8 mouse cellular contexts compared by ENCODE assay signal in the genomic region with DNA sequence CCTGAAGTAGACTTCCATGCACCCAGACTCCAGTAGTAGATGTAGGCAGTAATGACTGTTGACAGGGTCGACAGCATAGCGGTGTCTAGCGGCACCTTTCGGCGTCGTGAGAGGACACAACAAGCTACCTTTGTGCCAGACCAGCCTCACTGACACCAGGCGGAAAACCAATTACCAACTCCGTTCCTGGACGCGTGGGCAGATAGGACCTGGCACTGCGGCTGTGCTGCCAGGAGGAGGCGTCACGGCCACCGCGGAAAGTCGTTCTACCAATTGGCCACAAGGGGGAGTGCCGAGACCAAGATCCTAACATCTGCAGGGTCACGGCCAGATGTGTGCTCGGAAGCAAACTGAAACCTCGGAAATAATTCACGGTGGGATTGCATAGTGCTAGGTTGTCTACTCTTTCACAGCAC. TPM values are rescaled to one million over a fixed set of nuclear protein-coding genes. Genes with fewer than 3 reads are reported as not detected.
DNase-seq lines count a peak whose midpoint lies in the region; ATAC-seq and TF ChIP-seq lines count a peak whose summit lies in the region.

No protein-coding gene starts in this region.

- no peaks in the 10 kb centered on the region for H3K36me3 ChIP-seq in megakaryocyte, embryonic 14.5 days (replicated peaks; ENCODE audit: low read length)

- peaks cover 2% of the 10 kb centered on the region; the same call in 1 of the 2 replicates for H3K9me3 ChIP-seq in megakaryocyte, embryonic 14.5 days

- ATAC-seq in activated CD4-positive, CD25-positive, alpha-beta regulatory T cell, adult 4 months, result peak; percentile 93
- peak; percentile 95 for ATAC-seq in inflammation-experienced regulatory T-cells, adult 6 months

- no peak overlapping the region for H3K4me3 ChIP-seq in cortical plate, adult 2 months (ENCODE audit: insufficient read depth, low read length)
- peak overlapping the region; percentile 91 for H3K4me3 ChIP-seq in megakaryocyte, embryonic 14.5 days (replicated peaks)

- TF ChIP-seq POLR2A in cortical plate, adult 2 months (IDR thresholded peaks at IDR 0.05; ENCODE audit: extremely low read depth, insufficient read depth, low read length), result no peak

- H3K4me1 ChIP-seq in cortical plate, adult 2 months (ENCODE audit: control insufficient read depth, insufficient read depth, low read length), result no peaks in the 10 kb centered on the region
- H3K4me1 ChIP-seq in megakaryocyte, embryonic 14.5 days, result peaks cover 33% of the 10 kb centered on the region

- peak; percentile 91 for TF ChIP-seq CTCF in cortical plate, adult 2 months (IDR thresholded peaks at IDR 0.05; ENCODE audit: extremely low read depth, insufficient read depth, low read length)

- H3K27ac ChIP-seq in cortical plate, adult 2 months (ENCODE audit: insufficient read depth, low read length), result no peak overlapping the region

- peak; percentile 84 for DNase-seq in gastrocnemius, postnatal 10 days
- DNase-seq in left cerebral cortex, adult 9 months (ENCODE audit: low spot score in 2 of 2), result peak; percentile 45 to 84
- peak; percentile 66 to 79 for DNase-seq in right cerebral cortex, postnatal 10 days (ENCODE audit: low spot score in 2 of 2)
- peak; percentile 72 to 82 for DNase-seq in urinary bladder, postnatal 36 days (ENCODE audit: low spot score in 2 of 2)

- H3K27me3 ChIP-seq in megakaryocyte, embryonic 14.5 days (replicated peaks), result peaks cover 34% of the 10 kb centered on the region

RNA-seq across cellular contexts. Expression of gene Cpn2, which starts 15.3 kb away (rescaled TPM):
- not detected for polyA plus RNA-seq in activated CD4-positive, CD25-positive, alpha-beta regulatory T cell, adult 4 months (2017; shearing (Covaris generic))
- not detected in 2 replicates for polyA plus RNA-seq in cortical plate, adult 2 months (2012; rRNA removed)
- under 1 TPM in 1 of 2 experiments, not detected in 1; 0.11 TPM for total RNA-seq in gastrocnemius, postnatal 10 days (2021)
- not detected for polyA plus RNA-seq in inflammation-experienced regulatory T-cells, adult 6 months (2017; shearing (Covaris generic))
- not detected in 2 replicates for polyA plus RNA-seq in megakaryocyte, embryonic 14.5 days (2012; ENCODE audit: insufficient read depth, low replicate concordance)

RNA-seq across cellular contexts. Expression of gene Lrrc15, which starts 31.0 kb away (rescaled TPM):
- polyA plus RNA-seq in activated CD4-positive, CD25-positive, alpha-beta regulatory T cell, adult 4 months (2017; shearing (Covaris generic)), result not detected
- not detected in 2 replicates for polyA plus RNA-seq in cortical plate, adult 2 months (2012; rRNA removed)
- total RNA-seq in gastrocnemius, postnatal 10 days (2021), result 1 to 10 TPM in 1 of 2 experiments, under 1 TPM in 1; 0.80 to 2.0 TPM
- under 1 TPM in 1 of 3 experiments, not detected in 2; 0.07 TPM for polyA plus RNA-seq in inflammation-experienced regulatory T-cells, adult 6 months (2017; shearing (Covaris generic))
- polyA plus RNA-seq in megakaryocyte, embryonic 14.5 days (2012; ENCODE audit: insufficient read depth, low replicate concordance), result 0.11 TPM in 1 of 2 replicates, not detected in the other

RNA-seq across cellular contexts. Expression of gene Gp5, which starts 58.6 kb away (rescaled TPM):
- polyA plus RNA-seq in activated CD4-positive, CD25-positive, alpha-beta regulatory T cell, adult 4 months (2017; shearing (Covaris generic)), result not detected
- 0.84 and 1.2 TPM in 2 replicates for polyA plus RNA-seq in cortical plate, adult 2 months (2012; rRNA removed)
- total RNA-seq in gastrocnemius, postnatal 10 days (2021), result under 1 TPM; 0.16 to 0.56 TPM
- not detected for polyA plus RNA-seq in inflammation-experienced regulatory T-cells, adult 6 months (2017; shearing (Covaris generic))
- polyA plus RNA-seq in megakaryocyte, embryonic 14.5 days (2012; ENCODE audit: insufficient read depth, low replicate concordance), result 1,707 and 3,704 TPM in 2 replicates

Comparison
In these comparisons a context has a peak if more than half of its experiments do, and no peak if none do; other contexts are left out.
1. RNA of gene Gp5, which starts 58.6 kb away (polyA plus RNA-seq): 1,707 to 3,704 TPM in megakaryocyte, embryonic 14.5 days; 0.84 to 1.2 TPM in cortical plate, adult 2 months, not detected in activated CD4-positive, CD25-positive, alpha-beta regulatory T cell, adult 4 months and not detected in inflammation-experienced regulatory T-cells, adult 6 months; every median in the first group is over 100 times any median in the second.
2. Peak in every context shown above with its lines, with median percentiles within 50 percentile points of each other: DNase-seq.